Mouse (Mus musculus) 3134 (cell line): ENCODE measurements around the gene Ppp1r14b.
A peak's percentile ranks its signal among the peaks of the same experiment; 100 is the strongest.

ENCODE experiments used
- DNase-seq: peaks from one replicate; pipeline ENCODE4 v3.0.0-alpha.2; 2011; ENCODE audit warnings: low spot score; ENCODE audit not compliant: insufficient read length; ENCODE audit errors: extremely low read depth

The Ppp1r14b gene

GRCm38 (mm10) chr19:6974211-6975205 lies at the start of gene Ppp1r14b:
Gene Ppp1r14b (plus strand): TSS chr19:6974968.
- peak; percentile 85 for DNase-seq

GRCm38 (mm10) chr19:6925307-6925573 lies 49.5 kb upstream of the Ppp1r14b start, which contains the start of gene Catsperz:
Gene Catsperz (minus strand): TSS chr19:6925380.
- DNase-seq, result no peak

GRCm38 (mm10) chr19:6925611-6926329 lies 49.0 kb upstream of the Ppp1r14b start:
- DNase-seq, result no peak

GRCm38 (mm10) chr19:6926559-6927255 lies 48.1 kb upstream of the Ppp1r14b start:
- no peak for DNase-seq

GRCm38 (mm10) chr19:6928080-6928479 lies 46.7 kb upstream of the Ppp1r14b start:
- no peak for DNase-seq

GRCm38 (mm10) chr19:6931002-6931401 lies 43.8 kb upstream of the Ppp1r14b start:
- no peak for DNase-seq

GRCm38 (mm10) chr19:6932018-6932417 lies 42.8 kb upstream of the Ppp1r14b start:
- DNase-seq, result no peak

- no peak for DNase-seq
Observed at GRCm38 (mm10) chr19:6933102-6933435, 41.7 kb upstream of the Ppp1r14b start.

- DNase-seq, result no peak
Observed at GRCm38 (mm10) chr19:6933436-6934194, 41.2 kb upstream of the Ppp1r14b start.

GRCm38 (mm10) chr19:6934195-6934977 lies 40.4 kb upstream of the Ppp1r14b start, which contains the start of gene Kcnk4:
Gene Kcnk4 (minus strand): TSS chr19:6934515.
- no peak for DNase-seq

GRCm38 (mm10) chr19:6936299-6936698 lies 38.5 kb upstream of the Ppp1r14b start:
- no peak for DNase-seq

GRCm38 (mm10) chr19:6937541-6938465 lies 37.0 kb upstream of the Ppp1r14b start:
- DNase-seq, result no peak

- DNase-seq, result no peak
Observed at GRCm38 (mm10) chr19:6939106-6940002, 35.4 kb upstream of the Ppp1r14b start.

GRCm38 (mm10) chr19:6940396-6941351 lies 34.1 kb upstream of the Ppp1r14b start:
- no peak for DNase-seq

- peak; percentile 90 for DNase-seq
Observed at GRCm38 (mm10) chr19:6941372-6942248, 33.2 kb upstream of the Ppp1r14b start, which contains the start of gene Bad. Gene Bad (plus strand): TSS chr19:6941861.
